Mouse (Mus musculus): ENCODE measurements around the gene Gpr137b.
"Not testable (repeated sequence)": the region's sequence is repeated elsewhere in the genome, so short reads cannot be mapped to it uniquely, and the experiment has no call there.

GRCm38 (mm10) chr13:13378168-13378859 is 15.5 kb downstream of the Gpr137b start:
- not testable (repeated sequence) for TF ChIP-seq HCFC1 (IDR thresholded peaks at IDR 0.05; ENCODE audit: borderline replicate concordance, insufficient read depth, low read length); MAFK (IDR thresholded peaks at IDR 0.05; ENCODE audit: insufficient read depth, low read depth, low read length); ZC3H11A (IDR thresholded peaks at IDR 0.05; ENCODE audit: borderline replicate concordance, low read depth, low read length); ZNF384 (IDR thresholded peaks at IDR 0.05; ENCODE audit: low read depth, low read length); CHD2 (IDR thresholded peaks at IDR 0.05; ENCODE audit: low read depth, low read length)

Measured in ES-E14 (cell line).